Mouse (Mus musculus): Measurements from ENCODE around the gene Pde9a.

GRCm38 (mm10) chr17:31470766-31471418 is 84.9 kb downstream of the Pde9a start:
- TF ChIP-seq CTCF (conservative IDR thresholded peaks at IDR 0.05; ENCODE audit: low read length): no peak
- no peak for TF ChIP-seq NANOG (IDR thresholded peaks at IDR 0.05; ENCODE audit: borderline replicate concordance, low read length)
- TF ChIP-seq POU5F1 (IDR thresholded peaks at IDR 0.05; ENCODE audit: borderline replicate concordance, low read length): no peak

Data from E14TG2a.4 (cell line).